Mouse (Mus musculus) lung, postnatal 0 days (tissue): ENCODE measurements around the gene Kcnj10.

Experiments used
- CTCF ChIP-seq: IDR thresholded peaks from 2 replicates; pipeline ENCODE4 v1.5.1; 2016; ENCODE audit warnings: antibody characterized with exemption, mild to moderate bottlenecking
- EP300 ChIP-seq: IDR thresholded peaks from 2 replicates; pipeline ENCODE4 v1.6.1; 2016; ENCODE audit warnings: antibody characterized with exemption, mild to moderate bottlenecking, control low read depth

DNA sequence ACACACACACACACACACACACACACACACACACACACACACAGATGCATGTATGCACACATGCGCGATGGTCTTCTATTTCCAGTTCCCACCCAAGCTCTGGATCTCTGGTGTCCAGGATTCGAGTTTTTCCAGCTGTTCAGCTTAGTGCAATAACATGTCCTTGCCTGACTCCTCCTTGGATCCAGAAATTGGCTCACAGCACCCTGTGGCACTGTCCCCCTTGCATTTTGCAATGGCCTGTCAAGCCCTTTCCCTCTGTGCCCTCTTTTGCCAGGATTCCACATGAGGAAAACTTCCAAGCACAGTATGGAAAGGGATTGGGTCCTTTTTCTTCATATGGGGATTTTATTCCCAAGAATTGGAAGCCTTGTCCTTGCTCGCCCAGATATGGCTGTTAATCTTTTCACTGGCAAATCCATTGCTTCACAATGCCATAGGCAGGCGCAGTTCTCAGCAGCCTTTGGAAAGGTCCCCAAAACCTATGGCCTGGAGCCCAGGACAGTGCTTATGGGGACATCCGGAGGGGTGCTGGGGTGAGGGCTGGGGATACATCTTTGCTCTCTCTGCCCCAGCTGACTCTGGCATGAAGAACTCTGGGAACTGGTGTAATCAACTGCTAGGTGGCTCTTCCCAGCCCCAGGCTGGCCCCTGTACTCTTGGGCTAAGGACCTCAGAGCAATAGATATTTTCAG lies 44.0 kb upstream of the Kcnj10 start:
- TF ChIP-seq CTCF, result no peak
- TF ChIP-seq EP300, result no peak
